Mouse (Mus musculus) intestine, embryonic 15.5 days (tissue): ENCODE measurements at regions not wholly inside any gene's neighbourhood (a gene's known extent, or its start where the extent isn't known, plus 50 kb on each side); places are given as distances from the start of the nearest gene placed in this dataset.

Experiments used
- ATAC-seq: fragments of 200-750 bp; cut with Nextera tagmentation; 2 replicates; pipeline ENCODE4 v1.8.0; 2017; ENCODE audit warnings: moderate TSS enrichment, moderate library complexity
- H3K27ac ChIP-seq: fragments of 300-500 bp; sonication (generic); 2 replicates; pipeline ENCODE4 v1.5.1; 2015; ENCODE audit warnings: mild to moderate bottlenecking, inconsistent platforms
- H3K27me3 ChIP-seq: fragments of 300-500 bp; sonication (generic); replicated peaks from 2 replicates; pipeline ENCODE4 v1.6.1; 2015; ENCODE audit warnings: inconsistent platforms
- H3K36me3 ChIP-seq: fragments of 300-500 bp; sonication (generic); 2 replicates; pipeline ENCODE4 v1.6.1; 2015; ENCODE audit warnings: inconsistent platforms
- H3K4me1 ChIP-seq: fragments of 300-500 bp; sonication (generic); replicated peaks from 2 replicates; pipeline ENCODE4 v1.6.1; 2015; ENCODE audit warnings: inconsistent platforms
- H3K4me2 ChIP-seq: fragments of 300-500 bp; sonication (generic); replicated peaks from 2 replicates; pipeline ENCODE4 v1.6.1; 2015; ENCODE audit warnings: mild to moderate bottlenecking, inconsistent platforms
- H3K4me3 ChIP-seq: fragments of 300-500 bp; sonication (generic); replicated peaks from 2 replicates; pipeline ENCODE4 v1.5.1; 2015; ENCODE audit warnings: inconsistent platforms
- H3K9ac ChIP-seq: fragments of 300-500 bp; sonication (generic); 2 replicates; pipeline ENCODE4 v1.6.1; 2015; ENCODE audit warnings: inconsistent platforms
- H3K9me3 ChIP-seq: fragments of 300-500 bp; sonication (generic); 2 replicates; pipeline ENCODE4 v1.6.1; 2016; ENCODE audit warnings: inconsistent platforms
- WGBS: fragments of 180-500 bp; shearing (Covaris S2); methylation state at CpG from one replicate; pipeline ENCODE4 v1.1.7; 2015; 5-methylcytosine and 5-hydroxymethylcytosine counted together

GRCm38 (mm10) chr6:67146708-67147107, 91.3 kb upstream of the Serbp1 start:
- no peaks in the 10 kb centered on the region for H3K27me3 ChIP-seq
- H3K4me1 ChIP-seq: peaks cover 4% of the 10 kb centered on the region; the same call in 1 of the 2 replicates
- peak; percentile 85 for ATAC-seq
- H3K36me3 ChIP-seq: no peaks in the 10 kb centered on the region
- WGBS: 24% methylated on average over 4 of the region's 4 CpGs
- no peaks in the 10 kb centered on the region for H3K9me3 ChIP-seq
- no peak overlapping the region for H3K4me3 ChIP-seq
- no peak overlapping the region for H3K4me2 ChIP-seq
- H3K27ac ChIP-seq: peak overlapping the region; percentile 59; the same call in 1 of the 2 replicates
- no peak overlapping the region for H3K9ac ChIP-seq

- H3K36me3 ChIP-seq: no peaks in the 10 kb centered on the region
- H3K4me2 ChIP-seq: no peak overlapping the region
- no peaks in the 10 kb centered on the region for H3K9me3 ChIP-seq
- H3K27me3 ChIP-seq: no peaks in the 10 kb centered on the region
- peak overlapping the region; percentile 59; the same call in 1 of the 2 replicates for H3K27ac ChIP-seq
- no peak for ATAC-seq
- WGBS: 33% methylated on average over 5 of the region's 5 CpGs
- H3K4me1 ChIP-seq: peaks cover 4% of the 10 kb centered on the region; the same call in 1 of the 2 replicates
- no peak overlapping the region for H3K9ac ChIP-seq
- H3K4me3 ChIP-seq: no peak overlapping the region
These were observed 92.0 kb upstream of the Serbp1 start for GRCm38 (mm10) chr6:67145969-67146368.

- Histone ChIP-seq H3K4me1 (peaks cover 8% of the 10 kb centered on the region; the same call in 1 of the 2 replicates), H3K27me3 (no peaks in the 10 kb centered on the region), H3K36me3 (no peaks in the 10 kb centered on the region), H3K27ac (no peak overlapping the region), H3K9ac (no peak overlapping the region), H3K4me2 (no peak overlapping the region), H3K4me3 (no peak overlapping the region), H3K9me3 (no peaks in the 10 kb centered on the region)
- 54% methylated on average over 13 of the region's 13 CpGs for WGBS
- no peak for ATAC-seq
These were observed 92.8 kb upstream of the Serbp1 start for GRCm38 (mm10) chr6:67144946-67145716.

- Histone ChIP-seq H3K27me3 (no peaks in the 10 kb centered on the region), H3K36me3 (no peaks in the 10 kb centered on the region), H3K27ac (no peak overlapping the region), H3K9me3 (no peaks in the 10 kb centered on the region), H3K4me2 (no peak overlapping the region), H3K9ac (no peak overlapping the region), H3K4me3 (no peak overlapping the region), H3K4me1 (peaks cover 16% of the 10 kb centered on the region)
- no peak for ATAC-seq
- WGBS: 37% methylated on average over 4 of the region's 4 CpGs
These were observed 95.8 kb upstream of the Serbp1 start for GRCm38 (mm10) chr6:67142179-67142578.

- peak; percentile 82 for ATAC-seq
- H3K27ac ChIP-seq: peak overlapping the region; percentile 8; the same call in 1 of the 2 replicates
These were observed 97.2 kb upstream of the Serbp1 start for GRCm38 (mm10) chr6:67140645-67141250.

GRCm38 (mm10) chr6:67139012-67139375, 99.0 kb upstream of the Serbp1 start:
- Histone ChIP-seq H3K27ac (no peak overlapping the region), H3K4me2 (no peak overlapping the region), H3K4me3 (no peak overlapping the region), H3K9me3 (no peaks in the 10 kb centered on the region), H3K9ac (no peak overlapping the region), H3K36me3 (no peaks in the 10 kb centered on the region), H3K4me1 (peaks cover 11% of the 10 kb centered on the region), H3K27me3 (no peaks in the 10 kb centered on the region)
- no peak for ATAC-seq
- WGBS: 72% methylated on average over 3 of the region's 3 CpGs

More at GRCm38 (mm10) chr6:67140645-67141250, 97.2 kb upstream of the Serbp1 start:
- no peak overlapping the region for H3K4me3 ChIP-seq
- H3K36me3 ChIP-seq: no peaks in the 10 kb centered on the region
- H3K9me3 ChIP-seq: no peaks in the 10 kb centered on the region
- H3K4me1 ChIP-seq: peaks cover 11% of the 10 kb centered on the region
- H3K4me2 ChIP-seq: no peak overlapping the region
- H3K27me3 ChIP-seq: no peaks in the 10 kb centered on the region
- 66% methylated on average over 6 of the region's 6 CpGs for WGBS
- no peak overlapping the region for H3K9ac ChIP-seq

GRCm38 (mm10) chr6:67138302-67139011, 99.5 kb upstream of the Serbp1 start:
- no peak overlapping the region for H3K4me3 ChIP-seq
- H3K9me3 ChIP-seq: no peaks in the 10 kb centered on the region
- WGBS: 45% methylated on average over 13 of the region's 13 CpGs
- no peak overlapping the region for H3K4me2 ChIP-seq
- peaks cover 11% of the 10 kb centered on the region for H3K4me1 ChIP-seq
- peak; percentile 10; the same call in 1 of the 2 replicates for ATAC-seq
- H3K9ac ChIP-seq: no peak overlapping the region
- H3K36me3 ChIP-seq: no peaks in the 10 kb centered on the region
- no peaks in the 10 kb centered on the region for H3K27me3 ChIP-seq
- H3K27ac ChIP-seq: no peak overlapping the region

- 64% methylated on average over 4 of the region's 4 CpGs for WGBS
- no peaks in the 10 kb centered on the region for H3K9me3 ChIP-seq
- peak; percentile 69 for ATAC-seq
- no peak overlapping the region for H3K27ac ChIP-seq
- no peak overlapping the region for H3K4me2 ChIP-seq
- H3K36me3 ChIP-seq: no peaks in the 10 kb centered on the region
- no peak overlapping the region for H3K9ac ChIP-seq
- H3K4me3 ChIP-seq: no peak overlapping the region
- H3K4me1 ChIP-seq: peaks cover 11% of the 10 kb centered on the region
- no peaks in the 10 kb centered on the region for H3K27me3 ChIP-seq
These were observed 100.2 kb upstream of the Gadd45a start for GRCm38 (mm10) chr6:67137482-67137881.

GRCm38 (mm10) chr6:67134915-67135314, 97.7 kb upstream of the Gadd45a start:
- H3K4me2 ChIP-seq: no peak overlapping the region
- peaks cover 8% of the 10 kb centered on the region for H3K4me1 ChIP-seq
- H3K27me3 ChIP-seq: no peaks in the 10 kb centered on the region
- no peaks in the 10 kb centered on the region for H3K36me3 ChIP-seq
- no peak for ATAC-seq
- H3K4me3 ChIP-seq: no peak overlapping the region
- H3K27ac ChIP-seq: 0 out of 2 replicates have a peak overlapping the region, but pooled peaks have one; percentile 4
- no peaks in the 10 kb centered on the region for H3K9me3 ChIP-seq
- H3K9ac ChIP-seq: no peak overlapping the region
- WGBS: 31% methylated on average over 1 of the region's 1 CpGs

- H3K27me3 ChIP-seq: no peaks in the 10 kb centered on the region
- no peak for ATAC-seq
- no peak overlapping the region for H3K4me3 ChIP-seq
- H3K36me3 ChIP-seq: no peaks in the 10 kb centered on the region
- WGBS: 83% methylated on average over 11 of the region's 11 CpGs
- H3K9me3 ChIP-seq: no peaks in the 10 kb centered on the region
- no peak overlapping the region for H3K4me2 ChIP-seq
- no peak overlapping the region for H3K9ac ChIP-seq
- H3K4me1 ChIP-seq: no peaks in the 10 kb centered on the region
- no peak overlapping the region for H3K27ac ChIP-seq
These were observed 93.5 kb upstream of the Gadd45a start for GRCm38 (mm10) chr6:67130540-67131301.

GRCm38 (mm10) chr6:67129626-67130025, 92.4 kb upstream of the Gadd45a start:
- 92% methylated on average over 10 of the region's 10 CpGs for WGBS
- Histone ChIP-seq H3K4me1 (no peaks in the 10 kb centered on the region), H3K9me3 (no peaks in the 10 kb centered on the region), H3K4me3 (no peak overlapping the region), H3K36me3 (no peaks in the 10 kb centered on the region), H3K4me2 (no peak overlapping the region), H3K9ac (no peak overlapping the region), H3K27ac (no peak overlapping the region), H3K27me3 (no peaks in the 10 kb centered on the region)
- ATAC-seq: no peak
